8 mouse cellular contexts compared by ENCODE assay signal in the genomic region with DNA sequence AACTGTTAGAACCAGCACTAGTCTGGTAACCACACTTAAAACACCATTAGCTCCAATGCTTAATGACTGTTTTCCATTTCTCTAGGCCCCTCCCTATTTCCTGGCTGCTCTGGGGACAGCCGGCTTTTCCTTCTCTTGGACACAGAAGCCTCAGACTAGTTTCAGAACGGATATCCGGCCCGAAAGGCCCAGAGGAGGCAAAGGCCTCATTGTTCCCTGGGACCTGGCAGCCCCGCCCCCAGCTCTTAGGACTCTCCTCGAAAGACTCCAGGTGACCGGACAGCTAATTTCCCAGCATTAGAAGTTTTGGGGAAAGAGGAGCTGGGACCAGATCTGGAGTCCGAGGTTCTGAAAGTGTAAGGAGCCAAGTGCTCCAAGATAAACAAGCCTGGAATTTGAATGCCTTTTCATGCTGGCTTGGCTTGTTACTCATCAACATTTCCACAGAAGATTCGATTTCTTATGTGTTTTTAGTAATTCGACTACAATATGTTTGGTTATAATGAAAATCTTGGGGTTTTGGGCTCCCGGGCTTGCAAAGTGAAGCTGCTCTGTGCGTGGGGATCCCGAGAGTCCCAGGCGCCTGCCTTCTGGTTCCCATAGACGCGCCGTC. TPM values are rescaled to one million over a fixed set of nuclear protein-coding genes. Genes with fewer than 3 reads are reported as not detected.
DNase-seq lines count a peak whose midpoint lies in the region; ATAC-seq and TF ChIP-seq lines count a peak whose summit lies in the region.

No protein-coding gene starts in this region.

- no peak for TF ChIP-seq CTCF in thymus, adult 2 months (IDR thresholded peaks at IDR 0.05; ENCODE audit: borderline replicate concordance, control insufficient read depth, extremely low read depth, insufficient read depth, low read length, poor library complexity)

- H3K27ac ChIP-seq in embryonic facial prominence, embryonic 10.5 days (replicated peaks), result peak overlapping the region; percentile 99
- H3K27ac ChIP-seq in liver, embryonic 12.5 days, result peak overlapping the region; percentile 97
- H3K27ac ChIP-seq in neural tube, embryonic 11.5 days (ENCODE audit: low read depth, low read length), result peak overlapping the region; percentile 87
- H3K27ac ChIP-seq in thymus, adult 2 months (ENCODE audit: control insufficient read depth, insufficient read depth, low read length), result no peak overlapping the region

- DNase-seq in retina, postnatal 1 day, result peak; percentile 63
- no peak for DNase-seq in retina, embryonic 14.5 days (ENCODE audit: low spot score)
- DNase-seq in embryonic facial prominence, embryonic 10.5 days (ENCODE audit: low spot score), result peak; percentile 76
- peak; percentile 91 for DNase-seq in heart, adult 8-10 months (ENCODE audit: low spot score)
- DNase-seq in kidney, adult 8-10 months, result peak; percentile 80 to 83
- peak; percentile 64 for DNase-seq in neural tube, embryonic 11.5 days (ENCODE audit: low spot score)
- peak; percentile 26 for DNase-seq in thymus, adult 2 months

- 3% methylated on average over 17 of the region's 17 CpGs for WGBS in embryonic facial prominence, embryonic 10.5 days
- WGBS in liver, embryonic 12.5 days (ENCODE audit: insufficient replicate concordance), result 3% methylated on average over 17 of the region's 17 CpGs
- 3% methylated on average over 17 of the region's 17 CpGs for WGBS in neural tube, embryonic 11.5 days
- 25% methylated on average over 17 of the region's 17 CpGs for WGBS in thymus, adult 2 months

- no peaks in the 10 kb centered on the region for H3K9me3 ChIP-seq in embryonic facial prominence, embryonic 10.5 days
- no peaks in the 10 kb centered on the region for H3K9me3 ChIP-seq in liver, embryonic 12.5 days (replicated peaks)
- H3K9me3 ChIP-seq in neural tube, embryonic 11.5 days (ENCODE audit: control insufficient read depth, low read length), result no peaks in the 10 kb centered on the region

- peaks cover 26% of the 10 kb centered on the region for H3K4me1 ChIP-seq in embryonic facial prominence, embryonic 10.5 days
- H3K4me1 ChIP-seq in liver, embryonic 12.5 days, result peaks cover 49% of the 10 kb centered on the region
- H3K4me1 ChIP-seq in neural tube, embryonic 11.5 days (ENCODE audit: control insufficient read depth, insufficient read depth, low read length), result peaks cover 6% of the 10 kb centered on the region; the same call in 1 of the 2 replicates
- H3K4me1 ChIP-seq in thymus, adult 2 months (replicated peaks; ENCODE audit: control insufficient read depth, insufficient read depth, low read length), result 0 out of 2 replicates have a peak, but pooled peaks cover 5% of the 10 kb centered on the region

- H3K9ac ChIP-seq in liver, embryonic 12.5 days, result peak overlapping the region; percentile 96
- H3K9ac ChIP-seq in neural tube, embryonic 11.5 days (ENCODE audit: low read length), result peak overlapping the region; percentile 89

- TF ChIP-seq POLR2A in thymus, adult 2 months (IDR thresholded peaks at IDR 0.05; ENCODE audit: control insufficient read depth, extremely low read depth, insufficient read depth, low read length, poor library complexity), result no peak

- H3K27me3 ChIP-seq in embryonic facial prominence, embryonic 10.5 days (replicated peaks; ENCODE audit: low read depth, poor library complexity, severe bottlenecking), result no peaks in the 10 kb centered on the region
- peaks cover 6% of the 10 kb centered on the region for H3K27me3 ChIP-seq in liver, embryonic 12.5 days (replicated peaks)
- no peaks in the 10 kb centered on the region for H3K27me3 ChIP-seq in neural tube, embryonic 11.5 days (ENCODE audit: control insufficient read depth, insufficient read depth, low read length)
- H3K27me3 ChIP-seq in thymus, adult 2 months (ENCODE audit: control insufficient read depth, insufficient read depth, low read length), result no peaks in the 10 kb centered on the region

- no peaks in the 10 kb centered on the region for H3K36me3 ChIP-seq in embryonic facial prominence, embryonic 10.5 days (replicated peaks)
- H3K36me3 ChIP-seq in liver, embryonic 12.5 days, result no peaks in the 10 kb centered on the region
- H3K36me3 ChIP-seq in neural tube, embryonic 11.5 days (ENCODE audit: control insufficient read depth, insufficient read depth, low read length), result no peaks in the 10 kb centered on the region
- H3K36me3 ChIP-seq in thymus, adult 2 months (ENCODE audit: control insufficient read depth, insufficient read depth, low read length), result no peaks in the 10 kb centered on the region

- ATAC-seq in liver, embryonic 12.5 days, result peak; percentile 21
- ATAC-seq in neural tube, embryonic 11.5 days (ENCODE audit: insufficient read depth, low FRiP score, low TSS enrichment), result no peak

- peak overlapping the region; percentile 99 for H3K4me2 ChIP-seq in liver, embryonic 12.5 days
- peak overlapping the region; percentile 73 for H3K4me2 ChIP-seq in neural tube, embryonic 11.5 days (ENCODE audit: low read depth)

- H3K4me3 ChIP-seq in embryonic facial prominence, embryonic 10.5 days, result peak overlapping the region; percentile 87
- peak overlapping the region; percentile 89 for H3K4me3 ChIP-seq in liver, embryonic 12.5 days
- H3K4me3 ChIP-seq in neural tube, embryonic 11.5 days (ENCODE audit: low read depth, low read length), result peak overlapping the region; percentile 61
- peak overlapping the region; percentile 87 for H3K4me3 ChIP-seq in thymus, adult 2 months (ENCODE audit: control insufficient read depth, insufficient read depth, low read length)

RNA-seq across cellular contexts. Expression of a gene that starts 0.3 kb away (rescaled TPM):
- polyA plus RNA-seq in embryonic facial prominence, embryonic 10.5 days (2016; fragmentation: Nextera tagmentation; extraction: Ambion mirVana), result 2.1 and 2.4 TPM in 2 replicates
- 10 to 100 TPM; 21.4 to 45.5 (median 35.8) TPM for total RNA-seq in heart, adult 8-10 months (2022)
- 1.2 and 1.5 TPM in 2 replicates for polyA plus RNA-seq in liver, embryonic 12.5 days (2016; fragmentation: Nextera tagmentation; extraction: Ambion mirVana)
- polyA plus RNA-seq in neural tube, embryonic 11.5 days (2014; fragmentation: Nextera tagmentation; extraction: Ambion mirVana), result 2.6 and 3.4 TPM in 2 replicates
- polyA plus RNA-seq in thymus, adult 2 months (2012; rRNA removed), result 1.9 and 2.0 TPM in 2 replicates

RNA-seq across cellular contexts. Expression of a gene that starts 14.9 kb away (rescaled TPM):
- 104 and 112 TPM in 2 replicates for polyA plus RNA-seq in embryonic facial prominence, embryonic 10.5 days (2016; fragmentation: Nextera tagmentation; extraction: Ambion mirVana)
- total RNA-seq in heart, adult 8-10 months (2022), result 100 to 1,000 TPM; 388 to 412 (median 399) TPM
- 417 TPM in 2 replicates for polyA plus RNA-seq in liver, embryonic 12.5 days (2016; fragmentation: Nextera tagmentation; extraction: Ambion mirVana)
- polyA plus RNA-seq in neural tube, embryonic 11.5 days (2014; fragmentation: Nextera tagmentation; extraction: Ambion mirVana), result 115 and 119 TPM in 2 replicates
- polyA plus RNA-seq in thymus, adult 2 months (2012; rRNA removed), result 102 and 110 TPM in 2 replicates

RNA-seq across cellular contexts. Expression of a gene that starts 27.9 kb away (rescaled TPM):
- 11.1 and 12.6 TPM in 2 replicates for polyA plus RNA-seq in embryonic facial prominence, embryonic 10.5 days (2016; fragmentation: Nextera tagmentation; extraction: Ambion mirVana)
- 10 to 100 TPM in 1 of 4 experiments, 1 to 10 TPM in 3; 6.9 to 10.8 (median 8.9) TPM for total RNA-seq in heart, adult 8-10 months (2022)
- polyA plus RNA-seq in liver, embryonic 12.5 days (2016; fragmentation: Nextera tagmentation; extraction: Ambion mirVana), result 1.7 and 1.8 TPM in 2 replicates
- polyA plus RNA-seq in neural tube, embryonic 11.5 days (2014; fragmentation: Nextera tagmentation; extraction: Ambion mirVana), result 12.9 and 14.4 TPM in 2 replicates
- polyA plus RNA-seq in thymus, adult 2 months (2012; rRNA removed), result 0.98 and 1.7 TPM in 2 replicates
